Mouse (Mus musculus) E14TG2a.4 (cell line): ENCODE data around the gene Edar.

Experiments
- CTCF ChIP-seq: conservative IDR thresholded peaks from 2 replicates; pipeline ENCODE4 v1.5.1; 2014; ENCODE audit warnings: low read length
- NANOG ChIP-seq: IDR thresholded peaks from 2 replicates; pipeline ENCODE4 v1.6.1; 2014; ENCODE audit warnings: borderline replicate concordance, low read length, mixed read lengths

DNA sequence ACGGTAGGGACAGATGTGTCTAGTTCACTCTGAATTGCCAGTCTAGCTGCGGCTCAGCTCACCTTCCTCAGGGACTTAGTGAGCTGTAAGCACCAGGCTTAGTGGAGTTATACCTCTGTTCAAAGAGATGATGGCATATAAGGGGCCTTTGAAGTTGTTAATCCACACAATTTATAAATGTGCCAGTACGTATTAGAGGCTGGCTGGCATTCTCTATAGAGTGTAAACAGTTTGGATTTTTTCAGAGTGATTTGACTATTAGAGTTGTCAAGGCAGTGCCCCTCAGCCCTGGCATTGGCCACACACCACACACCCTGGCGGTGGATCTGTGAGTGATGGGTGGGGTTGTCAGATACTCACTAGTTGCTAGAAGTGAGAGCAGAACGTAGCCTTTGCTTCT lies 58.9 kb downstream of the Edar start:
- TF ChIP-seq CTCF, result no peak
- no peak for TF ChIP-seq NANOG
